Mouse (Mus musculus) gastrocnemius, postnatal 10 days (tissue): ENCODE data around the gene Pex11g. TPM values are rescaled to one million over a fixed set of nuclear protein-coding genes. Genes with fewer than 3 reads are reported as not detected.

ENCODE experiments used
- DNase-seq: peaks from one replicate; pipeline ENCODE4 v3.0.0; 2021; ENCODE audit warnings: mixed read lengths
- total RNA-seq, 2 experiments: library from RNA; stranded (reverse); gene quantifications; 2 replicates each; pipeline ENCODE4 v1.2.3; 2021

Gene Pex11g
- total RNA-seq, 2 experiments from 2014 or later, result 3.0 to 3.6 TPM

DNA sequence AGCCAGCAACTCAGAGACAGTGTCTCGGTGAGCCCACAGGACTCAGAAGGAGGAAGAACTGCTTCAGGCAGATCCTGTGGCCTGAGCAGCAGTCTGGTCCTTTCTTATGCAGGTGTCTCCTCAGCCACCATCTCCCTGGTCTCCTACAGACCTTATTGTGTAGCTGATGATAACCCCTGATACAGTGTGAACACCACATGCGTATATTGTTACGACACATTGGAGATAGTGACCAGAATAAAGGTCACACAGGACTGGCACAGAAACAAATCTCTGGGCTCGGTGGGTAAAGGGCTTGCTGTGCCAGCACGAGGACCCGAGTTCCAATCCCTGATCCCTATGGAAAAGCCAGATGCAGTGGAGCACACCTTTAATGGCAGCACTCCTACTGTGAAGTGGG, 51.8 kb downstream of the Pex11g start:
- no peak for DNase-seq

DNA sequence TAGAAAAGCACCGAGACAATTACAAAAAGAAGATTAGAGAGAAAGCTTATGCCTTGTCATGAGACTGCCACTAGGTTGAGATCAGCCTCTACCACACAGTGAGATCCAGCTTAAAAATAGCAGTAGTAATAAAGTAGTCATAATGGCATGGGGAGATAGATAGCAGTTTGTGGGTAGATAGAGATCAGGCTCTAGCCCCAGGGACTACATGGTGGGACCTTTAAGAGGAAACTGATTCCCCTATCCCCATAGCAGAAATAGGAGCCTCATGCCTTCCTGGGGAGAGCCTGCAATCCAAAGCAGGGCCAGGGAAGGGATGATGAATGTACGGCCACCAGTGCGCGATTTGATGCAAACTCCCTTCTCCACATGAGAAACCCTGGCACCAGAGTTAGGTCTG, 52.2 kb downstream of the Pex11g start:
- no peak for DNase-seq

DNA sequence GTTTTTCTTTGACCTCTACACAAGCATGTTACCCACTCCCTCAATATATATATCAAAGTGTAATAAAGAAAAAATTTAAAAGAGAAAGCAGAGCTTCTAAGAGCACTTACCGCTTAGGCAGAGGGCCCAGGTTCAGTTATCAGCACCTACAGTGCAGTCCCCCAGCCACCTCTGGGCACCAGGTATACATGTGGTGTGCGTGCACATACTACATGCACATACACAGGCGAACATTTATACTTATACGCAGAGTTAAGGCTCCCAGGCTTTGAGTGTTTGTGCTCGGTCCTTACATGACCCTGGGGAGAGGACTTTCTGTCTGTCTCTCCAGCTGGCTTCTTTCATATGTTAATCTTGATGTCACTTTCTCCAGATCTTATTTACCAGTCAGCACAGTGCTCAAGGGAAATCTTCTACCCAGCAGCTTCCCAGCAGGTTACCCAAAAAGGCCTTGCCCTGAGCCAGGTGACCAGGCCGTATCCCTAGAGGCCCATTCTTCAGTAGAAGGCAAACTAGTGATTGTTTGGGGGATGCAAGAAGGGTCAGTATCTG, 52.8 kb downstream of the Pex11g start:
- DNase-seq, result no peak

DNA sequence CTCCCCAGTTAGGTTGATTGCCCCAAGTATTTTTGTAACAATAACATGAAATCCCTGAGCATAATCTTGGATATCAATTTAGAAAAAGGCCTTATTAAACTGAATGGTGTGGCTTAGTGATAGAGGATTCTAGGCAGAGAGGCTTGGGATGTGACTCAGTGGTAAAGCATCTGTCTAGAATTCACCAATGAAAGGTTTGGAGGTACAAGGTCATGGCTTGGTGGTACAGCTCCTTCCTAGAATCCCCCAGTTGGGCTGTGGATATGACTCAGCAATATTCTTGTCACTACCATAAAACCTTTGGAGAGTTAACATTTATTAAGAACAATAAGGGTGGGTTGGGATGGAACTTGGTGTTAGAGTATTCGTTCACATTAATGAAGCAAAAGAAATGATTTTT, 54.7 kb downstream of the Pex11g start:
- DNase-seq, result no peak

DNA sequence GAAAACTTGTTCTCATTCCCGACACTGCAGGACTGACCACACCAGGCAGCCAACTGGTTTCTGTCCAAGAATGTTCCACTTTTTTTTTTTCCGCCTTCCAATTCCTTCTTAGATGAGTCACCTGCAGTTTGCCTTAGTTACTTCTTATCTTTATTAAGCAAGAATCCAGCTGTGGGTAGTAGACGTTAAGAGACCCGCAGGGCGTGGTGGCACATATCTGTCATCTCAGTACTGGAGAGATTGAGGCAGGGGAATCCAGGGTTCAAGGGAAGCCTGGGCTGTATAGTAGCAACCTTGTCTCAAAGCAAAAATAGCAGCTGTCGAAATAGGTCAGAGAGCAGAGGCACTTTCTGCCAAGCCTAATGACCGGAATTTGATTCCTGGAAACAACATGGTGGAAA, 55.6 kb downstream of the Pex11g start:
- no peak for DNase-seq

DNA sequence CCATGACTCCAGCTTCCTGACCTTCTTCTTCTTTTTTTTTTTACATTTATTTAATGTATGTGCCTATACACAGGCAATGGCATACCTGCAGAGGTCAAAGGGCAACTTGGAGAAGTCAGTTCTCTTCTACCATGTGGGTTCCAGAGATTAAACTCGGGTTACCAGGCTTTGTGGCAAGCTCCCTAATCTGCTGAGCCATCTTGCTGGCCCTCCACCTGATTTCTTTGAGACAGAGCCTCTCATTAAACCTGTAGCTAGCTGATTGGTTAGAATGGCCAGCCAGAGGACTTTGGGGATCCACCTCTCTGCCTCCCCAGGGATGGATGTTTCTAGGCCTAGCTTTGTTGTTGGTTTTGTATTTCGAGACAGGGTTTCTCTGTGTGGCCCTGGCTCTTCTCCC, 56.4 kb downstream of the Pex11g start:
- DNase-seq, result no peak

DNA sequence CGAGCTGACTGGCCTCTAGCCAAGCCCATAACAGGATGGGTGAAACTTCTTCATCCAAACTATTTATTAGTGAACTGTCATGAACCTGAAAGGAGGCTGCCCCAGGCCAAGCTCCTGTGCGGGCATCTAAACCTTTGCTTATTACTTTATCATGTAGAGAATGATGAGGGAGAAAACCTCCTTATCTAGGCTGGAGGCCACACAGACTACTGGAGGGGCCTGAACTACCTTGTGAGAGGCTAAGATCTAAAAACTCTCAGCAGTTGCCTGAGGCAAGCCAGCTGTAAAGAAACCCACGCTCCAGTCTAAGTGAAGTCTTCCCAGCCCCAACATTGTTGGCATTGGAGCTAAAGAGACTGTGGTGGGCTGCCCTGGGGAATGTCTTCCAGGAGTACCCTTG, 60.1 kb downstream of the Pex11g start:
- DNase-seq, result no peak

Other genes starting within 250 kb of the Pex11g start
- gene Insr, start 188.1 kb downstream of the Pex11g start, total RNA-seq, result 10 to 100 TPM; 44.6 to 50.4 TPM
- under 1 TPM; 0.14 to 0.19 TPM for gene A430078G23Rik, start 114.3 kb downstream of the Pex11g start, total RNA-seq
- 10 to 100 TPM in 1 of 2 experiments, 1 to 10 TPM in 1; 9.3 to 14.2 TPM for gene Arhgef18, start 74.7 kb downstream of the Pex11g start, total RNA-seq
- under 1 TPM in 1 of 2 experiments, not detected in 1; 0.14 TPM for gene Tex45, start 3.2 kb upstream of the Pex11g start, total RNA-seq
- gene Zfp358, start 25.5 kb upstream of the Pex11g start, total RNA-seq, result 10 to 100 TPM; 16.0 to 18.7 TPM
- gene Mcoln1, start 32.8 kb upstream of the Pex11g start, total RNA-seq, result 10 to 100 TPM; 19.0 to 23.9 TPM
- 10 to 100 TPM; 13.6 to 15.4 TPM for gene Pnpla6, start 47.7 kb upstream of the Pex11g start, total RNA-seq
- under 1 TPM in 1 of 2 experiments, not detected in 1; 0.21 TPM for gene C330021F23Rik, start 100.3 kb upstream of the Pex11g start, total RNA-seq
- 1 to 10 TPM in 1 of 2 experiments, under 1 TPM in 1; 0.97 to 1.5 TPM for gene Camsap3, start 119.6 kb upstream of the Pex11g start, total RNA-seq
- 10 to 100 TPM; 14.9 to 16.4 TPM for gene Xab2, start 153.6 kb upstream of the Pex11g start, total RNA-seq
- 10 to 100 TPM; 76.0 to 76.5 TPM for gene Pet100, start 153.9 kb upstream of the Pex11g start, total RNA-seq
- gene Pcp2, start 157.9 kb upstream of the Pex11g start, total RNA-seq, result not detected
- gene Stxbp2, start 163.3 kb upstream of the Pex11g start, total RNA-seq, result 1 to 10 TPM; 4.0 to 6.7 TPM
- under 1 TPM; 0.61 to 0.75 TPM for gene Retn, start 188.1 kb upstream of the Pex11g start, total RNA-seq
- under 1 TPM in 1 of 2 experiments, not detected in 1; 0.41 TPM for gene Mcemp1, start 198.1 kb upstream of the Pex11g start, total RNA-seq
- 1 to 10 TPM; 1.6 to 2.0 TPM for gene Fcor, start 204.7 kb upstream of the Pex11g start, total RNA-seq
- gene Trappc5, start 208.6 kb upstream of the Pex11g start, total RNA-seq, result 10 to 100 TPM; 24.2 to 24.9 TPM
- gene Fcer2a, start 226.5 kb upstream of the Pex11g start, total RNA-seq, result 1 to 10 TPM; 1.1 to 1.4 TPM